Mouse (Mus musculus) heart, postnatal 0 days (tissue): ENCODE measurements around the gene Fam183b.
"Not testable (repeated sequence)": the region's sequence is repeated elsewhere in the genome, so short reads cannot be mapped to it uniquely, and the experiment has no call there.

Source experiments
- CTCF ChIP-seq: IDR thresholded peaks from 2 replicates; pipeline ENCODE4 v1.5.1; 2016; ENCODE audit warnings: antibody characterized with exemption, control low read depth, low read depth
- EP300 ChIP-seq: IDR thresholded peaks from 2 replicates; pipeline ENCODE4 v1.6.1; 2016; ENCODE audit warnings: antibody characterized with exemption, low read depth

DNA sequence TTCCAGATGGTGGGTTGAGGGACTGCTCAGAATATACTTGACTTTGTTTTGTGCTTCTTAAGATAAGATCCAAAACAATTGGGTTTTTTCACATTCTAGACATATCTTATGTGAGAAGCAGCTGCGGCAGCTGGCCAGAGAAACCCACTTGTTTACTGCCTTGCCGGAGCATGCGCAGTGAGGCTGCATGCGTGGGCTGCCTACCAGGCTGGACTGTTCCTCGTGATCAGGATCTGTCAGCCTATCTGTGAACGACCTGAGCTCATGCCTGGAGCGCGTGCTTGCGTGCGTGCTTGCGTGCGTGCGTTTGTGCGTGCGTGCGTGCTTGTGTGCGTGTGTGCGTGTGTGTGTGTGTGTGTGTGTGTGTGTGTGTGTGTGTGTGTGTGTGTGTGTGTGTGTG is 50.7 kb downstream of the Fam183b start:
- TF ChIP-seq CTCF, EP300: not testable (repeated sequence)
